Mouse (Mus musculus) ES-E14 (cell line): ENCODE data around the gene Igtp.

ENCODE experiments used
- HCFC1 ChIP-seq: IDR thresholded peaks from 2 replicates; pipeline ENCODE4 v1.6.1; 2012; ENCODE audit warnings: low read length, inconsistent platforms, borderline replicate concordance; ENCODE audit not compliant: insufficient read depth
- MAFK ChIP-seq: IDR thresholded peaks from 2 replicates; pipeline ENCODE4 v1.6.1; 2014; ENCODE audit warnings: mild to moderate bottlenecking, low read depth, low read length, inconsistent platforms; ENCODE audit not compliant: insufficient read depth
- ZNF384 ChIP-seq: IDR thresholded peaks from 2 replicates; pipeline ENCODE4 v1.6.1; 2012; ENCODE audit warnings: low read depth, low read length, inconsistent platforms

GRCm38 (mm10) chr11:58224313-58224712 is 25.0 kb downstream of the Igtp start:
- TF ChIP-seq HCFC1 (no peak), ZNF384 (no peak), MAFK (no peak)
